Mouse (Mus musculus): ENCODE data around the gene Adgre5. TPM values are rescaled to one million over a fixed set of nuclear protein-coding genes. Genes with fewer than 3 reads are reported as not detected.

Gene Adgre5
- polyA plus RNA-seq (2015; fragmentation: Nextera tagmentation; extraction: Ambion mirVana), result 8.7 and 8.8 TPM in 2 replicates

- peak within 1 kb of the TSS; percentile 19; the same call in 1 of the 2 replicates for H3K27ac ChIP-seq (replicated peaks)
- ATAC-seq (replicated peaks), result 0 out of 2 replicates have a peak, but pooled peaks have one; percentile 35
- peak within 1 kb of the TSS; percentile 44 for H3K4me3 ChIP-seq
- no peaks in the 10 kb centered on the region for H3K9me3 ChIP-seq
- peaks cover 11% of the 10 kb centered on the region for H3K4me1 ChIP-seq
- WGBS, result 2% methylated on average over 49 of the region's 56 CpGs
- H3K27me3 ChIP-seq, result peaks cover 31% of the 10 kb centered on the region
- H3K36me3 ChIP-seq, result no peaks in the 10 kb centered on the region
- H3K4me2 ChIP-seq (replicated peaks), result peak within 1 kb of the TSS; percentile 85
- peak within 1 kb of the TSS; percentile 44 for H3K9ac ChIP-seq (replicated peaks)
These were observed at the start of gene Adgre5 for GRCm38 (mm10) chr8:83740976-83741741. Gene Adgre5, minus strand, starts transcription at chr8:83741326.

GRCm38 (mm10) chr8:83789826-83790225, 48.7 kb upstream of the Adgre5 start:
- ATAC-seq (replicated peaks), result no peak
- no peak overlapping the region for H3K9ac ChIP-seq (replicated peaks)
- H3K27me3 ChIP-seq, result 0 out of 2 replicates have a peak, but pooled peaks cover 2% of the 10 kb centered on the region
- peaks cover 5% of the 10 kb centered on the region; the same call in 1 of the 2 replicates for H3K4me1 ChIP-seq
- no peak overlapping the region for H3K4me2 ChIP-seq (replicated peaks)
- no peak overlapping the region for H3K27ac ChIP-seq (replicated peaks)
- no peaks in the 10 kb centered on the region for H3K9me3 ChIP-seq
- no peaks in the 10 kb centered on the region for H3K36me3 ChIP-seq
- 83% methylated on average over 4 of the region's 4 CpGs for WGBS
- H3K4me3 ChIP-seq, result no peak overlapping the region

DNA sequence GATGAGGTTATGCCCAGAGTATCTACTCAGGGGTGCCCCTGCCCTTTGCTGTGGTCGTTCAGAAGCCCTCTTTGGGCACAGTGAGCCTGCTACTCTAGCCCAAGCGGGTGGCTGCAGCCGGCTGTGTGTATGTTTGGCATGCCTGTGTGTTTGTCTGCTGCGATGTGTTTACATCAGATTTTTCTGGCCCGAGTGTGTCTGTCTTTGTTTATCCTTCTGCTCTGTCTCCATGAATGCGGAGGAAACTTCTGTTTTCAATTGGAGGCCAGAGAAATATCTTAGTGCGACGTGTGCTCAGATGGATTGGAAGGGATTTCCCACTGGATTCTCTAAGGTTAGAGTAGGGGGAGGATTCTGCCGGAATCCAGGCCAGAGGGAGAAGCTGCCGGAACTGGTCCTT, 43.9 kb upstream of the Adgre5 start:
- Histone ChIP-seq H3K4me2 (replicated peaks) (no peak overlapping the region), H3K27ac (replicated peaks) (no peak overlapping the region), H3K27me3 (0 out of 2 replicates have a peak, but pooled peaks cover 2% of the 10 kb centered on the region), H3K4me1 (peaks cover 10% of the 10 kb centered on the region), H3K36me3 (no peaks in the 10 kb centered on the region), H3K9ac (replicated peaks) (no peak overlapping the region), H3K9me3 (no peaks in the 10 kb centered on the region), H3K4me3 (no peak overlapping the region)
- 74% methylated on average over 10 of the region's 10 CpGs for WGBS
- no peak for ATAC-seq (replicated peaks)

DNA sequence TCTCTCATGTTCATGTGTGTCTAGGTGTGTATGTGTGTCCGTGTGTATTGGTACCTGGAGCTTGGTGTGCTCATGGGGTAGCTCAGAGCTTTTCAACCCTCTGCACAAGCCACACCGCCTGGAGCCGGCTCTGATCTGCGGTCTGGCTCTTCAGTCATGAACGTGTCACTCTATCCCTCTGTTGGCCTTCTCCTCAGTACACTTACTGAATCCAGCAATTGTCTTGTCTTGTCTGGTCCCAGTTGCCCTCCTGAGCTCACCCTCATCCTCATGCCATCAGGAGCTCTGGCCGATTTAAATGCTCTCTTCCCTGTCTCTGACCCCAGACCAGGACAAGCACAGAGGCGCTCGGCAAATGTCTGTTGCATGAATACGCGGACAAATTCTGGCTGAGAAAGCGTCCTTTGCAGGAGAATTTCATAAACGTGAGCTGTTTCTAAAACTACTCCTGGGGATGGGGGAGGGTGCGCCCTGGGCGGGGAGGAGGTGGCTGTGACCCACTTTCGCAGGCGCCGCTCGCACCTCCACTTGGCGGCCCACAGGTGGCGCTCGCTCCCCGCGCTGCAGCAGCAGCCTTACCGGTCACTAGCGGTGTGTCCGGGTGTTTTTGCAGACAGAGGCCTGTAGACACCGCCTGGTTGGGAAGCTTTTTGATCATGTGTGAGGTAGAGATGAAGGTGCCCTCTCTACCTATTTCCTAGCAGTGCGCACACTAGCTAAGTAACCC, 41.9 kb upstream of the Adgre5 start:
- H3K36me3 ChIP-seq, result no peaks in the 10 kb centered on the region
- no peak overlapping the region for H3K27ac ChIP-seq (replicated peaks)
- H3K9ac ChIP-seq (replicated peaks), result no peak overlapping the region
- peaks cover 10% of the 10 kb centered on the region for H3K4me1 ChIP-seq
- no peaks in the 10 kb centered on the region for H3K9me3 ChIP-seq
- H3K4me3 ChIP-seq, result no peak overlapping the region
- H3K4me2 ChIP-seq (replicated peaks), result peak overlapping the region; percentile 29
- WGBS, result 14% methylated on average over 28 of the region's 28 CpGs
- H3K27me3 ChIP-seq, result 0 out of 2 replicates have a peak, but pooled peaks cover 2% of the 10 kb centered on the region
- ATAC-seq (replicated peaks), result peak; percentile 88

- Histone ChIP-seq H3K27ac (replicated peaks) (no peak overlapping the region), H3K36me3 (no peaks in the 10 kb centered on the region), H3K27me3 (no peaks in the 10 kb centered on the region), H3K9me3 (no peaks in the 10 kb centered on the region), H3K9ac (replicated peaks) (no peak overlapping the region), H3K4me2 (replicated peaks) (no peak overlapping the region), H3K4me1 (peaks cover 10% of the 10 kb centered on the region), H3K4me3 (no peak overlapping the region)
- 69% methylated on average over 5 of the region's 5 CpGs for WGBS
- ATAC-seq (replicated peaks), result no peak
These were observed 38.5 kb upstream of the Adgre5 start for GRCm38 (mm10) chr8:83779610-83780009.

DNA sequence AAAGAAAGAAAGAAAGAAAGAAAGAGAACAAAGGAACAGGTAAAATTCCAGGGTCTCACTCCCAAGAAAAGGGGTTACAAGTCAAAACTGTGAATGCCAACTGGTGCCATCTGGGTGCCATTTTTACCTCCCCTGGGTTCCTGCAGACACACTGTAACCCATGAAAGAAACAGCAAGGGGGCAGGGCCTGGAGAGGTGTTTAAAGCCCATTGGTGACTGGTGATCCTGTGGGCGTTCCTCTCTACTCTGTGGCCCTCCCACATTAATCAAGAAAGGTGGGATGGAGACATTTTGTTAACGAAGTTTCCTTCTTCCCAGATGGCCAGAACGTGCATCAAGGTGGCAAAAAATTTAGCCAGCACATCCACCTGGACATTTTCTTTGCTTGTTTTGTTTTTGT, 36.9 kb upstream of the Adgre5 start:
- no peak overlapping the region for H3K9ac ChIP-seq (replicated peaks)
- H3K36me3 ChIP-seq, result no peaks in the 10 kb centered on the region
- ATAC-seq (replicated peaks), result no peak
- no peaks in the 10 kb centered on the region for H3K9me3 ChIP-seq
- WGBS, result 75% methylated on average over 3 of the region's 3 CpGs
- H3K4me2 ChIP-seq (replicated peaks), result no peak overlapping the region
- peaks cover 8% of the 10 kb centered on the region for H3K4me1 ChIP-seq
- H3K27ac ChIP-seq (replicated peaks), result no peak overlapping the region
- H3K4me3 ChIP-seq, result no peak overlapping the region
- H3K27me3 ChIP-seq, result no peaks in the 10 kb centered on the region

DNA sequence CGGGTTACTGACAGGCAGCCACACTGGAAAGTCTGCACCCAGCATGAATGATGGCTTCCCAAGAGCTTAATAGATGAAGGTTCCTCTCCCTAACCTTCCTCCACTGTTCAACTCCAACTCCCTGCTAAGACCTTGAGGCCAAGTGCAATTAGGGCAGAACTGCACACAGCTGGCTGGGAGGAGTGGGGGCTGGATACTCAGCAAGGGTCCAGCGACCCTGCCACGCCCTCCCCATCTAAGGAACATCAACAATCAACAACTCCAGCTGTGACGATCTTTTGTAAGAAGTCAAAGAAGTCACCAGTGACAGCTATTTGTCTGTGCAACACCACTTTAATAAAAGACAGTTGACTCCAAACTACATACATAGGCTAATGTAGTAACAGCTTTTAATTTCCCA, 35.5 kb upstream of the Adgre5 start:
- no peak overlapping the region for H3K27ac ChIP-seq (replicated peaks)
- no peaks in the 10 kb centered on the region for H3K27me3 ChIP-seq
- no peak overlapping the region for H3K9ac ChIP-seq (replicated peaks)
- no peak for ATAC-seq (replicated peaks)
- H3K9me3 ChIP-seq, result no peaks in the 10 kb centered on the region
- WGBS, result 52% methylated on average over 4 of the region's 4 CpGs
- H3K4me2 ChIP-seq (replicated peaks), result no peak overlapping the region
- peaks cover 13% of the 10 kb centered on the region for H3K4me1 ChIP-seq
- no peaks in the 10 kb centered on the region for H3K36me3 ChIP-seq
- no peak overlapping the region for H3K4me3 ChIP-seq

DNA sequence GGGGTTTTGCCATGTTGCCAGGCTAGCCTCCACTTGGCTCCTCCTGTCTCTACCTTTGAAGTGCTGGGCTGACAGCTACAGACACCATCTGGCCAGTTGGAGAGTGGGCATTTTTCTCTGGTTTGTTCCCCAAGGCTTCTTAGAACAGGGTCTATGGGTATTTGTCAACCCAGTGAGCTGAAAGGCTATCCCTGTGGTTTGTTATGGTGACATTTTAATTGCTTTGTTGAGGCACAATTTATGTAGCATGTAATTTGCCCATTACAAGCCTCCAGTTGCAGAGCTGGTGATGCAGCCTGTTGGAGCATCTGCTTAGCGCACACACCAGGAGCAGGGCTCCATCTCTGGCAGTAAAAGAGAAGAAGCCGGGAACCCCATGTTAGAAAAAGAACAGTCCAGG, 33.1 kb upstream of the Adgre5 start:
- Histone ChIP-seq H3K4me1 (peaks cover 10% of the 10 kb centered on the region), H3K4me2 (replicated peaks) (no peak overlapping the region), H3K9ac (replicated peaks) (no peak overlapping the region), H3K27ac (replicated peaks) (no peak overlapping the region), H3K27me3 (no peaks in the 10 kb centered on the region), H3K4me3 (no peak overlapping the region), H3K9me3 (no peaks in the 10 kb centered on the region), H3K36me3 (no peaks in the 10 kb centered on the region)
- 91% methylated on average over 2 of the region's 2 CpGs for WGBS
- ATAC-seq (replicated peaks), result no peak

- Histone ChIP-seq H3K36me3 (no peaks in the 10 kb centered on the region), H3K27me3 (no peaks in the 10 kb centered on the region), H3K4me2 (replicated peaks) (peak overlapping the region; percentile 64), H3K9me3 (no peaks in the 10 kb centered on the region), H3K4me1 (peaks cover 10% of the 10 kb centered on the region), H3K4me3 (peak overlapping the region; percentile 38), H3K9ac (replicated peaks) (no peak overlapping the region), H3K27ac (replicated peaks) (no peak overlapping the region)
- ATAC-seq (replicated peaks), result no peak
- WGBS, result 57% methylated on average over 6 of the region's 6 CpGs
These were observed 32.3 kb upstream of the Adgre5 start for GRCm38 (mm10) chr8:83773452-83773846.

GRCm38 (mm10) chr8:83772701-83773451, 31.8 kb upstream of the Adgre5 start:
- Histone ChIP-seq H3K9me3 (no peaks in the 10 kb centered on the region), H3K4me3 (peak overlapping the region; percentile 38), H3K4me1 (peaks cover 10% of the 10 kb centered on the region), H3K4me2 (replicated peaks) (peak overlapping the region; percentile 64), H3K27ac (replicated peaks) (no peak overlapping the region), H3K36me3 (no peaks in the 10 kb centered on the region), H3K27me3 (no peaks in the 10 kb centered on the region), H3K9ac (replicated peaks) (peak overlapping the region; percentile 28)
- peak; percentile 71 for ATAC-seq (replicated peaks)
- WGBS, result 6% methylated on average over 25 of the region's 25 CpGs

DNA sequence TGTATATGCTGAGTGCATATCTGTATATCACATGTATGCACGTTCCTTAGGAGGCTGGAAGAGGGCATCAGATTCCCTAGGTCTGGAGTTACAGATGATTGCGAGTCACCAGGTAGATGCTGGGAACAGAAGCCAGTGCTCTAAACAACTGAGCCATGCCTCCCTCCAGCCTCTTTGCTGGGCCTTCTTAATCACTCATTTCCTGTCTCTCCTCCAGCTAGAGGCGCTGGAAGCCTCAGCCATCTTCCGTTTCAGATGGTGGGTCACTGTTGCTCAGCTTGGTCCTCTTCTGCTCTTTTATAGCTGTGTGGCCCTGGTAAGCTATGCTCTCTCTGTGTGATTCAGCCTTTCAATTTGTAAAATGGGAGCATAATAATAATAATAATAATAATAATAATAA, 30.7 kb upstream of the Adgre5 start:
- Histone ChIP-seq H3K27me3 (no peaks in the 10 kb centered on the region), H3K9me3 (0 out of 2 replicates have a peak, but pooled peaks cover 3% of the 10 kb centered on the region), H3K27ac (replicated peaks) (no peak overlapping the region), H3K4me1 (peaks cover 10% of the 10 kb centered on the region), H3K9ac (replicated peaks) (no peak overlapping the region), H3K36me3 (no peaks in the 10 kb centered on the region), H3K4me2 (replicated peaks) (no peak overlapping the region), H3K4me3 (no peak overlapping the region)
- ATAC-seq (replicated peaks), result no peak
- 84% methylated on average over 4 of the region's 4 CpGs for WGBS

- 83% methylated on average over 2 of the region's 2 CpGs for WGBS
- H3K9me3 ChIP-seq, result 0 out of 2 replicates have a peak, but pooled peaks cover 3% of the 10 kb centered on the region
- H3K4me1 ChIP-seq, result peaks cover 10% of the 10 kb centered on the region
- no peak overlapping the region for H3K4me2 ChIP-seq (replicated peaks)
- H3K27ac ChIP-seq (replicated peaks), result no peak overlapping the region
- ATAC-seq (replicated peaks), result no peak
- H3K27me3 ChIP-seq, result no peaks in the 10 kb centered on the region
- no peak overlapping the region for H3K9ac ChIP-seq (replicated peaks)
- H3K36me3 ChIP-seq, result no peaks in the 10 kb centered on the region
- H3K4me3 ChIP-seq, result no peak overlapping the region
These were observed 29.5 kb upstream of the Adgre5 start for GRCm38 (mm10) chr8:83770669-83771068.

Data from forebrain, embryonic 15.5 days (tissue).